Mouse (Mus musculus): ENCODE results near the gene Cass4. TPM values are rescaled to one million over a fixed set of nuclear protein-coding genes. Genes with fewer than 3 reads are reported as not detected.

Gene Cass4
- polyA plus RNA-seq (2015; fragmentation: Nextera tagmentation; extraction: Ambion mirVana): 0.23 and 0.37 TPM in 2 replicates

GRCm38 (mm10) chr2:172393391-172394051 lies at the start of gene Cass4:
Gene Cass4 (plus strand): TSS chr2:172393794.
- no peak for ATAC-seq (ENCODE audit: low FRiP score, low read depth)
- Histone ChIP-seq H3K27ac (no peak within 1 kb of the TSS), H3K27me3 (peaks cover 5% of the 10 kb centered on the region; the same call in 1 of the 2 replicates), H3K4me1 (no peaks in the 10 kb centered on the region; the same call in 1 of the 2 replicates), H3K36me3 (no peaks in the 10 kb centered on the region), H3K4me3 (no peak within 1 kb of the TSS), H3K9ac (no peak within 1 kb of the TSS), H3K9me3 (no peaks in the 10 kb centered on the region), H3K4me2 (replicated peaks) (0 out of 2 replicates have a peak within 1 kb of the TSS, but pooled peaks have one; percentile 3)
- 32% methylated on average over 13 of the region's 13 CpGs for WGBS

DNA sequence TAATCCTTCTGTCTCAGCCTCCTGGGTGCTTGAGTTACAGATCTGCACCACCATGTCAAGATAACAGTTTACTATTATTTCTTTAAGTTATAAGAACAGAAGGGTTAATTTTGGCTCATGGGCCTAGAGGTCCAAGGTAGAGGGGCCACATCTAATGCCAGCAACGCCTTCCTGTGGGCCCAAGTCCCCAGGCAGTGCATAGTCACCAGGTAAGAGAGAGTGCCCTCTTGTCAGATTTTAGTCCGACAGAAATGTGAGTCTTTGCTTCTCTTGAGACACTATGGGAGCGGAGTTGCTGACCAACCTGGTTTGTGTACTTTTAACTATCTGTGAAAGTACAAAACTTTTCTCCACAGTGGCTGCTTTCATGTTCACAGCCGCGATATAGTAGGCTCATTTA lies 48.9 kb upstream of the Cass4 start:
- Histone ChIP-seq H3K4me2 (replicated peaks) (peak overlapping the region; percentile 98), H3K4me3 (peak overlapping the region; percentile 70), H3K27ac (peak overlapping the region; percentile 83), H3K36me3 (no peaks in the 10 kb centered on the region), H3K9ac (no peak overlapping the region), H3K4me1 (peaks cover 21% of the 10 kb centered on the region), H3K27me3 (peaks cover 10% of the 10 kb centered on the region; the same call in 1 of the 2 replicates), H3K9me3 (0 out of 2 replicates have a peak, but pooled peaks cover 3% of the 10 kb centered on the region)
- no peak for ATAC-seq (ENCODE audit: low FRiP score, low read depth)
- WGBS: 33% methylated on average over 5 of the region's 5 CpGs

DNA sequence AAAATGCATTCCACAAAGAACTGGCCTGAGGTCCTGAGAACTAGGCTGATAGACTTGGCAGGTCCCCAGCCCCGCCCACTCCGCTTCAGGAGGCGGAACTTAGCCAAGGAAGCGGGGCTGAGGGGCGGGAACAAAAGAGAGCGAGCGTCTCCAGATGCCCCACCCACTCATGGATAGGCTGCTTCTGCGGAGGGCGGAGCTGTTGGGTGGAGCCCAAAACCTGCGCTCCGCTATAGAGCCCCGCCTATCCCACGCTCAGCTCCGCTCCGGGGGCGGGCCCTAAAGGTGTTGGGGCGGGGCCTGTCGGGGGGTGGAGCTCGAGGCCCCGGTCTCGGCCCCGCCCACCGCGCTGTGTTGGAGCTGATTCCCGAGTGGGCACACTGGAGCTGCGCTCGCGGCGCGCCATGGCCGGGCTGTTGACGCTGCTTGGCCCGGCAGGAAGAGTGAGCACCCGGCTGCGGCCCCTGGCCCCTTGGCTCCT lies 48.3 kb upstream of the Cass4 start, which contains the start of gene Fam210b:
Fam210b (plus strand) TSS at position 308 of the 481 bp plus-strand sequence.
- Histone ChIP-seq H3K27me3 (peaks cover 10% of the 10 kb centered on the region; the same call in 1 of the 2 replicates), H3K9ac (peak within 1 kb of the TSS; percentile 73), H3K4me1 (peaks cover 21% of the 10 kb centered on the region), H3K9me3 (0 out of 2 replicates have a peak, but pooled peaks cover 3% of the 10 kb centered on the region), H3K36me3 (no peaks in the 10 kb centered on the region), H3K4me3 (peak within 1 kb of the TSS; percentile 70), H3K27ac (peak within 1 kb of the TSS; percentile 83), H3K4me2 (replicated peaks) (peak within 1 kb of the TSS; percentile 98)
- ATAC-seq (ENCODE audit: low FRiP score, low read depth): peak; percentile 95
- whole genome bisulfite sequencing: under 1% methylated on average over 34 of the region's 35 CpGs

GRCm38 (mm10) chr2:172346034-172346929 lies 47.3 kb upstream of the Cass4 start:
- Histone ChIP-seq H3K27ac (no peak overlapping the region), H3K9ac (peak overlapping the region; percentile 73), H3K27me3 (peaks cover 10% of the 10 kb centered on the region; the same call in 1 of the 2 replicates), H3K4me2 (replicated peaks) (peak overlapping the region; percentile 98), H3K9me3 (0 out of 2 replicates have a peak, but pooled peaks cover 3% of the 10 kb centered on the region), H3K36me3 (no peaks in the 10 kb centered on the region), H3K4me1 (peaks cover 21% of the 10 kb centered on the region), H3K4me3 (peak overlapping the region; percentile 70)
- no peak for ATAC-seq (ENCODE audit: low FRiP score, low read depth)
- WGBS: 9% methylated on average over 31 of the region's 31 CpGs

- Histone ChIP-seq H3K36me3 (no peaks in the 10 kb centered on the region), H3K4me2 (replicated peaks) (peak overlapping the region; percentile 98), H3K9ac (no peak overlapping the region), H3K27me3 (peaks cover 10% of the 10 kb centered on the region; the same call in 1 of the 2 replicates), H3K9me3 (0 out of 2 replicates have a peak, but pooled peaks cover 3% of the 10 kb centered on the region), H3K4me1 (peaks cover 21% of the 10 kb centered on the region), H3K27ac (no peak overlapping the region), H3K4me3 (peak overlapping the region; percentile 70; the same call in 1 of the 2 replicates)
- no peak for ATAC-seq (ENCODE audit: low FRiP score, low read depth)
- WGBS: 62% methylated on average over 8 of the region's 8 CpGs
Measured at GRCm38 (mm10) chr2:172346933-172347611, 46.5 kb upstream of the Cass4 start.

GRCm38 (mm10) chr2:172348297-172348950 lies 45.2 kb upstream of the Cass4 start:
- Histone ChIP-seq H3K4me3 (no peak overlapping the region), H3K36me3 (peaks cover 4% of the 10 kb centered on the region; the same call in 1 of the 2 replicates), H3K4me2 (replicated peaks) (no peak overlapping the region), H3K9ac (no peak overlapping the region), H3K27ac (no peak overlapping the region), H3K9me3 (no peaks in the 10 kb centered on the region), H3K4me1 (peaks cover 21% of the 10 kb centered on the region), H3K27me3 (peaks cover 10% of the 10 kb centered on the region; the same call in 1 of the 2 replicates)
- ATAC-seq (ENCODE audit: low FRiP score, low read depth): no peak
- 30% methylated on average over 3 of the region's 3 CpGs for WGBS

DNA sequence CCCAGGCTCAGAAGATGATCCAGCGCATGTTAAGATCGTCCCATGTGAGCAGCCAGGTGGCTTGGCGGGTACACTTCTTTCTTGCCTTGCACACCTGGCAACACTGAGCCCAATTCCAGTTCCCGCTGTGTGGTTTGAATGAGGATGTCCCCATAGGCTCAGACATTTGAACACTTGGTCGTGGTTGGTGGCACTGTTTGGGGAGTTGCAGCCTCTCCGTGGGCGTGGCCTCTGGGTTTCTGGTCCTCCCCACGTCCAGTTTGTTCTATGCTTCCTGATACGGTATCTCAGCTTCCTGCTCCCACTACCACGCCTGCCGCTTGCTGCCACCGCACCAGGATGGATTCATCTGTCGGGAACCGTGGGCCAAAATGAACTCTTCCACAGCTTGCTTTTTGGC lies 43.8 kb upstream of the Cass4 start:
- Histone ChIP-seq H3K4me3 (no peak overlapping the region), H3K4me2 (replicated peaks) (no peak overlapping the region), H3K27ac (no peak overlapping the region), H3K27me3 (peaks cover 10% of the 10 kb centered on the region; the same call in 1 of the 2 replicates), H3K4me1 (peaks cover 10% of the 10 kb centered on the region), H3K36me3 (peaks cover 15% of the 10 kb centered on the region), H3K9me3 (no peaks in the 10 kb centered on the region), H3K9ac (no peak overlapping the region)
- ATAC-seq (ENCODE audit: low FRiP score, low read depth): no peak
- 78% methylated on average over 14 of the region's 14 CpGs for WGBS

DNA sequence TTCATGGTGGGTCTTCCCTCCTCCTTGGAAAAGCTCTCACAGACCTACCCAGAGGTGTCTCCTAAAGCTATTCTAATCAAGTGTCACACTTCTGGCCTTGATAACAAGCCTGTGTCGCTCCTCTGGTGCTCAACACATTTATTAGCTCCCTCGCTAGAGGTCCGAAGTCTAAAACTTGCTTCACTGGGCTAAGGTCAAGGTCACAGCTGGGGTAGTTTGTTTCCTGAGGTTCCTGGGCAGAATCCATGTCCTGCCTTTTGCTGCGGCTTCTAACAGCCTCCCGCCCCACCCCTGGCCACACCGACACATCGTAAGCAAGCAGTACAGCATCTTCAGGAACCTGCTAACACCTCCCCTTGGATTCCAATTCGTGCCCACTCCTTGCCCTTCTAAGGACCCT lies 42.8 kb upstream of the Cass4 start:
- H3K4me2 ChIP-seq (replicated peaks): no peak overlapping the region
- H3K9me3 ChIP-seq: no peaks in the 10 kb centered on the region
- H3K9ac ChIP-seq: no peak overlapping the region
- peaks cover 8% of the 10 kb centered on the region; the same call in 1 of the 2 replicates for H3K4me1 ChIP-seq
- no peak overlapping the region for H3K27ac ChIP-seq
- no peak for ATAC-seq (ENCODE audit: low FRiP score, low read depth)
- H3K27me3 ChIP-seq: peaks cover 10% of the 10 kb centered on the region; the same call in 1 of the 2 replicates
- H3K36me3 ChIP-seq: peaks cover 25% of the 10 kb centered on the region
- 63% methylated on average over 8 of the region's 8 CpGs for WGBS
- H3K4me3 ChIP-seq: no peak overlapping the region

GRCm38 (mm10) chr2:172353218-172353617 lies 40.4 kb upstream of the Cass4 start:
- H3K36me3 ChIP-seq: peaks cover 49% of the 10 kb centered on the region
- no peaks in the 10 kb centered on the region for H3K9me3 ChIP-seq
- H3K4me2 ChIP-seq (replicated peaks): no peak overlapping the region
- H3K9ac ChIP-seq: no peak overlapping the region
- no peak overlapping the region for H3K27ac ChIP-seq
- no peak overlapping the region for H3K4me3 ChIP-seq
- H3K27me3 ChIP-seq: no peaks in the 10 kb centered on the region
- no peak for ATAC-seq (ENCODE audit: low FRiP score, low read depth)
- no peaks in the 10 kb centered on the region for H3K4me1 ChIP-seq
- WGBS: 70% methylated on average over 9 of the region's 9 CpGs

DNA sequence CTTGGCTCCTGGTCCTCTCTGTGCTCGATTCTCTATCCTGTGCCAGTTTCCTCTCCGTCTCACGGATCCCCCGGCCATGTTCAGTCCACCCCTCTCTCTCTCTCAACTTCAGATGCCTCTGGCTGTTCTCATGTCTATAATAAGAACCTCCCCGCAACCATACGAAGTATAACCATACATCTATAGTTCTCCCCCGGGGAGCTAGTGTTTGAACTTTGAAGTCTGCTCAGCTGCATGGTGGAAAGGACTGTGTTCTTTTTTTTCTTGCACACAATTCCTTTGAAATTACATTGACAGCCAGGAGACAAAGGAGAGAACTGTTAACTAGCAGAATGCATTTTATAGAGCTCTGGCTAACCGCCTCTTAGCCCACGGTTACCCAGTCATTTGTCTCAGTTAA lies 38.8 kb upstream of the Cass4 start:
- Histone ChIP-seq H3K9ac (no peak overlapping the region), H3K4me1 (no peaks in the 10 kb centered on the region), H3K4me2 (replicated peaks) (no peak overlapping the region), H3K27ac (no peak overlapping the region), H3K27me3 (no peaks in the 10 kb centered on the region), H3K36me3 (peaks cover 65% of the 10 kb centered on the region), H3K4me3 (no peak overlapping the region), H3K9me3 (no peaks in the 10 kb centered on the region)
- no peak for ATAC-seq (ENCODE audit: low FRiP score, low read depth)
- 76% methylated on average over 9 of the region's 9 CpGs for WGBS

GRCm38 (mm10) chr2:172355833-172356232 lies 37.8 kb upstream of the Cass4 start:
- Histone ChIP-seq H3K4me3 (no peak overlapping the region), H3K4me2 (replicated peaks) (no peak overlapping the region), H3K4me1 (no peaks in the 10 kb centered on the region), H3K9ac (no peak overlapping the region), H3K36me3 (peaks cover 75% of the 10 kb centered on the region), H3K27ac (no peak overlapping the region), H3K9me3 (no peaks in the 10 kb centered on the region), H3K27me3 (no peaks in the 10 kb centered on the region)
- 86% methylated on average over 5 of the region's 5 CpGs for WGBS
- ATAC-seq (ENCODE audit: low FRiP score, low read depth): no peak
